Mouse (Mus musculus) frontal cortex, postnatal 36 days (tissue): Measurements from ENCODE around the gene Kif14.
"Not testable (repeated sequence)": the region's sequence is repeated elsewhere in the genome, so short reads cannot be mapped to it uniquely, and the experiment has no call there.

ENCODE experiments used
- DNase-seq, 2 experiments: peaks; one replicate each; pipeline ENCODE4 v3.0.0; 2022; ENCODE audit warnings: low spot score in 2 of 2

Kif14 gene

DNA sequence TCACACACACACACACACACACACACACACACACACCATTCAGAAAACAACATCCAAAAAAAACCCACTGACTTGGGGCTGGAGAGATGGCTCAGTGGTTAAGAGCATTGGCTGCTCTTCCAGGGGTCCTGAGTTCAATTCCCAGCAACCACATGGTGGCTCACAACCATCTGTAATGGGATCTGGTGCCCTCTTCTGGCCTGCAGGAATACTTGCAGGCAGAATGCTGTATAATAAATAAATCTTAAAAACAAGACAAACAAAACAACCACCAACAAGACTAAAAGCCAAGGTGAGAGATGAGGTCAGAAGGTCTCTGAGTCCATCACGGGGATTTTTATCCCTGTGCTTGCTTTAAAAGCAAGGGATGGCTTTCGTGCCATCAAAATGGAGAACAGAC is 90.5 kb downstream of the Kif14 start:
- not testable (repeated sequence) for DNase-seq

DNA sequence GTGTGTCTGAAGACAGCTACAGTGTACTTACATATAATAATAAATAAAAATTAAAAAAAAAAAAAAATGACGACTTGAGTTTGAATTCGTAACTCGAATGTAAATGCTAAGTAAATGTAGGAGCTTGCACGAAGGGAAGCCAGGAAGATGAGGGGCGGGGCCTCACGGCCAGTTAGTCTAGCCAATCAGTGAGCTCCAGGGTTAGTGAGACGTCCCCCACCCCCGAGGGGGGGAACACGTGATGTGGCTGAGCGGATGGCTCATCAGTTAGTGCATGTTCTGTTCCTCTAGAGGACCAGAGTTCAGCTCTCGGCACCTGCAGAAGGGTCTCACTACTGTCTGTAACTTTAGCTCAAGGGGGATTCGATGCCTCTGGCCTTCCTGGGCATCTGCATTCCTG is 91.3 kb downstream of the Kif14 start:
- no peak for DNase-seq

DNA sequence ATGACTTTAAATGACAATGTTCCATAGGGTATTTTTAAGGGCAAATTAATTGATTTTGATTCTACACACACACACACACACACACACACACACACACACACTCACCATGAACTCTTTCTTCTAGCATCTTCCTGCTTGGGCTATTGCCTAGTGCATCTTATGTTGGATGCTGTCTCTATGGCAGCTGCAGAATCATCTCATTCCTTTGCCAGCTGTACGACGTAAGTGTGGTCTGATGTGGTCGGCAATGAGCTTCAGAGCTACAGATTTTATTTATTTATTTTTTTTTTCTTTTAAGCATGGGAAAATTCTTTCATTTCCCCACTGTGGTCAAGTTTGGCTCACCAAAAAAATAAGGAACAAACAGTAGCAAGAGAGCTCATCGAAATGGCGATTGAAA is 92.6 kb downstream of the Kif14 start:
- DNase-seq, result no peak

DNA sequence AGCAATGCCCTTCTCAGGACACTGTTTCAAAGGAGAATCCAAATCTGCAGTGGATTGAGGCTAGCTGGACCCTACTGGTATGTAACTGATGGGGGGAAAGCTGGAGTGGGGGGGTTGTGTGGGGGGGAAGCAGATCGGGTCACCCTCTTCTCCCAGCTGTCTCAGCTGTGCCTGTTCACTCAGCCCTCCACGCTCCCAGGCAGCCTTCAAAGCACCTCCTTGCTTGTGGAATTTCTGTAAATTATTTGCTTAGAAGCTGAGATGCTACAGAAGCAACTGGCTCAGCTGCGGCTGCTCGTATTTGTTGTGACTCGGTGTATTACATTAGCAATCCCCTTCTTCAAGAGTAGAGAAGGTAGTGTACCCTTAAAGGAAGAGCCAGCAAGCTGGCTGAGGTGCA is 93.1 kb downstream of the Kif14 start:
- DNase-seq, result no peak

DNA sequence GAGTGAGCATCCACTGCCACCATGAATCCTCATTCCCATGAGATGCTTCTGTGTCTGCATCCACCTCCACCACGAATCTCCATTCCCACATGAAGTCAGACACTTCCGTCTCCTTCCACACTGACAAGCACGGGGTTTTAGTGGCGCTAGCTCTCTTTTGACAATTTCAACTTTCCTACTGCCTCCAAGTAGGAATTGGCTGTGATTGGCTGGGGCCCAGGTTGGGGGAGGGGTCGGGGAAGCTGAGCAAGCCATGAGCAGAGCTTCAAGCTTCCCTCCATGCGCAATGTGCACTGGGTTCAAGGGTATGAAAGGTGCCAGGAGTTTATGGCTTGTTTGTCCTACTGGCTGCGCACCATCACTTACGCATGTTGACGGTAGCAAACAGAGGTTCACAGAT is 93.6 kb downstream of the Kif14 start:
- no peak for DNase-seq

DNA sequence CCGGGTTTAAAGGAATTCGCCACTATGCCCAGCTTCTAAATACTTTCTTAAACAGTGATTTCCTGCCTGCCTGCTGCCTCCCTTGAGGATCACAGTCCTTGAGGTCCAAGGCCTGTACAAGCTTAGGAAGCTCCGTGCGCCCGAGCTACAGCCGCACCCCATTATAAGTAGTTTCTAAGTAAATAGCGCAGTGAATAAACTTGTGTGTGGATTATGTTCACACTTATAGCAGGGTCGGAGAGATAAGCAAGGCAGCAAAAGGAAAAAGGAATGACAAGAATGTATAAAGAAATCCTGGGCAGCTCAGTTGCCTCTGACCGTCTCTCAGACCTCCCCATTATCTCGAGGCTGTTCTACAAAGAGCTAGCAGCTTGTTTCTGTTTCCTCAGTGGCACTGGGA is 95.7 kb downstream of the Kif14 start:
- DNase-seq, result no peak

DNA sequence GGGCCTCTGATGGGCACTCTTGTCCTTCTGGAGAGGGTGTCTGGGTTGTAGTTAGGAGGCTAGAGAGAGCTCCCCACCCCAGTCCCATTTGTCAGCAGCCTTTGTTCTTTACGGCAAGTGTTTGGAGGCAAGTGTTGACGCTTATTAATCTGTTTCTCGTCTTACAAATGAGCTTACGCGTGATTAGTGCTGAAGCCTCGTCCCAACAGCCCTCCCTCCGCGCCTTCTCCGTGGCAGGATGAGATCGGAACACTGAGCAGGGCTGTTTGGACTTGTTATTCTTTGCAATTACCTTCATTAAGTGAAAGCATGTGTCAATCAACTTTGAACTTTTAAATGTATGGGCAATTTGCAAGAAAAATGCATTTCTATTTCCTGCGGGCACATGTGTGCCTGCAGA is 97.0 kb downstream of the Kif14 start:
- no peak for DNase-seq

DNA sequence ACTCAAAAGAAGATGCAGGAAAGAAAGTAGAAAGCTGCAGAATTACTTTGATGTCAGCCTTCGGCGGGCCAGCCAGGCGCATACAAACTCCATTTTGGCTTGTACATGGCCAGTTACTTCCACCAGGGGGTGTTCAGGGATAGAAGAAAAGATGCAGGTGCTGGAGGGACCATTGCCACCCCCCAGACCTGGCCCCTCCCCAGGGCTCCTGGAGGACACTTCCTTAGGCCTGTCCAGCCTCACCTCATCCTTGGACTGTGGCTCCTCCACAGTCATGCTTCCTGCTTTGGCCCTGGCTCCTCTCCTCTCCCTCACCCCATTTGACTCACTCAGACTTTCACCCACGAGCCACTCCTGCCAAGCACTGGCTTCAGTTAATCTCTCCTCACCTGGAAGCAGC is 98.8 kb downstream of the Kif14 start:
- DNase-seq, result no peak

DNA sequence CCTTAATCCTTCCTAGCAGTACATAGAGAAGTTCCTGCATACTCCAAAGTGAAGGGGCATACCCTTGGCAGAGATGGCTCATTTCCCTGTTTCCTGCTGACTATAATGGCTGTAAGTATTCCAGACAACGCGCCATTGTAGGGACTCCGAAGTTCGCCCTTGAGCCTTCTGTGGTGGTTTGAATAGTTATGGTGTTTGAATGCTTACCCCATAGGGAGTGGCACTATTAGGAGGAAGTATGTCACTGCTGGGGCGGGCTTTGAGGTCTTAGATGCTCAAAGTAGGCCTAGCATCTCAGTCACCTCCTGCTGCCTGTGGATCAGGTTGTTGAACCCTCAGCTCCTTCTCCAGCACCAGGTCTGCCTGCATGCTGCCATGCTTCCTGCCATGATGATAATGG is 100.2 kb downstream of the Kif14 start:
- DNase-seq, result no peak

DNA sequence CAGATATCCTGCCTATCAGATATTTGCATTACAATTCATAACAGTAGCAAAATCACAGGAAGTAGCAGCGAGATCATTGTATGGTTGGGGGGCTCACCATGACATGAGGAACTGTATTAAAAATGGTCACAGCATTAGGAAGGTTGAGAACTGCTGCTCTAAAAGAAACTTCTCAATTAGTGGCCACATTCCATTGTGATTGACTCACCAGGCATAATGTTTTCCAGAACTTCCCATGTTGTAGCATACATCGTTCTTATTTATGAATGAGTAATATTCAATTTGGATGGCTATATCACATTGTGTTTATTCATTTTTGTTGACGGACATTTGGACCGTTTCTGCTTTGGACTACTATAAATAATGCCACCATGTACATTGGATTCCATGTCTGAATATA is 101.5 kb downstream of the Kif14 start:
- DNase-seq, result no peak

DNA sequence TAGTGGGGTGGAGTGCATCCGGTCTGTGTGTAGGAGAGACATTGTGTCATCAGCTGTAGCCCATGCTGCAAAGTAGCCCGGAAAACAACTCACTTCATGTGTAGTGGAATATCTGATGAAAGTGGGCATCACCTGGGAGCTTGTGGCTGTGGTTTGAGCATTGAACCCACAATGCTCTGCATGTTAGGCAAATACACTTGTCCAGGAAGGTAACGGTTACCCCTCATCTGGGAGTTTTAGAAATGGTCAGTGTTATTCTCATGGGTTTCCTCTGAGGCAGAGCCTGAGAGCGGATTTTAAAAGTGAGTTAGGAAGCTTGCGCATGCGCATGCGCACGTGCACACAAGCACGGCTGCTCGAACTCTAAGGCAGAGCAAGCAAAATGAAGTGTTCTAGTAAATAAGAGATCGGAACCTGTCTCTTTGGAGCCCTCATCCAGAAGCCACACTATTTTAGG is 102.6 kb downstream of the Kif14 start:
- DNase-seq, result no peak

DNA sequence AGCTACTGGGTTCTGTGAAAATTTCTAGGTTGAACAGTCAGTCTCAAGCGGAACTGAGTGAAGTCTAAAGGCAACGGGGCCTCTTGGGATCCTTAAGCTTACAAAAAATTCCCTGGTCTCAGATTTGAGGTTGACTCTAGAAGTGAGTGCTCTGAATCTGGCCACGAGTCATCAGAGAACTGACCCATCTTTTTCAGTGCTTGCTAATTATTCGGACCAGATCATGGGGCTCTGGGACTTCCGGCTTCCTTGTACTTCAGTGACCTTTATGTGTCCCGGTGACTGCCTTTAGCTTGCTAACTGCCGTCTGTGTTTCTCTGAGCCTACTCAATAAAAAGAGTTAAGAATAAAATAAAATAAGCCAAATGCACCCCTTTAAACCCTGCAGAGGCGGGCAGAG is 103.1 kb downstream of the Kif14 start:
- no peak for DNase-seq

DNA sequence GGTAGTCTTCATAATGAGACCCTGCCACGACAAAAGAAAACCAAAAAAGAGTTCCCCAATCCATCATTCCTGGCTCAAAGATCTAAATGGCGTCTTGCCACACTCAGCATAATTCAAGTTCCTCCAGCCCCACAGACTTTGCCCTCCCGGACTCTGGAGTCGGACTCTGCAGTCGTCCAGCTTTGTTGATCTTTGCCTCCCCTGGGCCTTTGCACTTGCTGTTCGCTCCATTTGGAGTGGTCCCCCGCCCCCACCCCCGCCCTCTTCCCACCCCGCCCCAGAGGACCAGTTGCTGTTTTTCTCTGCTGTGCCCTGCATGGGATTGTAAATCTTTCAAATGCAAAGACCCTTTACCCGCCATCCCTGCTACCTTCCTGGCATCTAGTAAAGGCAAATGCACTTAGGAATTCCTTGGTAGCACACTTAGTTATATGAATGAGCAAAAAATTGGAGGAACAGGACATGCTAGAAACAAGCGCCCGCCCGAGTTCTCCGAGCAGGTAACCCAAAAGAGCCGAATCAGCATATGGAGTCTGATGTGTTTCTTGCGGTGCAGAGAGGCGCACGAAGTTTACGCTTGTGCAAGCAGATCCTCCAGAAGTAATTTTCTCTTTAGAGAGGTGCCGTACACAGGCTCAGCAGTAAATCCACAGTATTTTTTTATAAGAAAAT is 103.6 kb downstream of the Kif14 start:
- no peak for DNase-seq

DNA sequence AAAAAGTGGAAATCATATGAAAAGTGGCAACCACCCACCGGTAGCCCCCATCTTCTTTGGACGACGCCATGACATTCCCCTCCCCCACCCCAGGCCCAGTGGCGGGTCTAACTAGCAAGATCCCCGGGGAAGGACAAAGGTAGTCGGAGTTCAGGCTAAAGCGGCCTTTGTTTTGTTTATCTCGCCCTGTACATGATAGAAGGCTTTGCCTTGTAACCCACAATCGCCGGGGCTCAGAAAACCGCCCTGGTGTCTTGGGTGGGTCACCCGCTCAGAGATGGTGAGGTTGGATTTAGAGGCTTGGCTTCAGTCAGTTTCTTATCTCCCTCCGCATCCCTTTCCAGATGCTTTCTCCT is 104.1 kb downstream of the Kif14 start:
- DNase-seq, result no peak

DNA sequence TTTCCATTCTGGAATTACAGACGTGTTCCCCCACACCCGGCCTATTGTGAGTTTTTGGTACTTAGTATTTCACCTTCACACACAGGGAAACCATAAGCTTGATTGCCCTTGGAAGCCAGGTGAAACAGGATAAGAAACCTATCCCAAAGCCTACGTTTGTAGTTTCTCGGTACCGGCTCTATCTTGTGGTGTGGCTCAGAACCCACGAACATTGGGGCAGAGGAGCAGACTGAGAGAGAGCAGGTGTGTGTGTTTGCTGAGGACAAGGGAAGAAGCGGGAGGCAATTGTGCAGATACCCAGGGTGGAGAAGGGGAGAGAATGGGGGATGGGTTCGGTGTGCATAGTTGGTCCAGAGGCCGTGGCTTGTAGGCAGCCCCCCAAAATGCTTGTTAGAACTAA is 104.8 kb downstream of the Kif14 start:
- DNase-seq, result no peak

DNA sequence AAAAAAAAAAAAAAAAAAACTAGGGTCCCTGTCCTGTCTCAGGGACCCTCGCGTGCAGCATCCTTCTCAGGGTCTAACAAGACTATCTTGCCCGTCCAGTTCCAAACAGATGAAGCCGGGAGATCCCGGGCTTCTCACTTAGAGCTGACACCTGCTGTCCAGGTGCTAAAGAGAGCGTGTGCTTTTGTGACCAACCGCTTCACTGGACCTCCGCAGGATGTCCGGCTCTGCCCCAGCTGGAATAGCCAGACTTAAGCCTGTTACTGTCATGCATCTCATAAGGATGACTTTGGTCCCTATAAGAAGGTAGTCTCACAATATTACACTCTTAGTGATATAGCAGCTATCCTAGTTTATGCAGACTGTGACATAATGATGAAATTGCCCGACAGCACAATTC is 105.4 kb downstream of the Kif14 start:
- DNase-seq, result no peak

DNA sequence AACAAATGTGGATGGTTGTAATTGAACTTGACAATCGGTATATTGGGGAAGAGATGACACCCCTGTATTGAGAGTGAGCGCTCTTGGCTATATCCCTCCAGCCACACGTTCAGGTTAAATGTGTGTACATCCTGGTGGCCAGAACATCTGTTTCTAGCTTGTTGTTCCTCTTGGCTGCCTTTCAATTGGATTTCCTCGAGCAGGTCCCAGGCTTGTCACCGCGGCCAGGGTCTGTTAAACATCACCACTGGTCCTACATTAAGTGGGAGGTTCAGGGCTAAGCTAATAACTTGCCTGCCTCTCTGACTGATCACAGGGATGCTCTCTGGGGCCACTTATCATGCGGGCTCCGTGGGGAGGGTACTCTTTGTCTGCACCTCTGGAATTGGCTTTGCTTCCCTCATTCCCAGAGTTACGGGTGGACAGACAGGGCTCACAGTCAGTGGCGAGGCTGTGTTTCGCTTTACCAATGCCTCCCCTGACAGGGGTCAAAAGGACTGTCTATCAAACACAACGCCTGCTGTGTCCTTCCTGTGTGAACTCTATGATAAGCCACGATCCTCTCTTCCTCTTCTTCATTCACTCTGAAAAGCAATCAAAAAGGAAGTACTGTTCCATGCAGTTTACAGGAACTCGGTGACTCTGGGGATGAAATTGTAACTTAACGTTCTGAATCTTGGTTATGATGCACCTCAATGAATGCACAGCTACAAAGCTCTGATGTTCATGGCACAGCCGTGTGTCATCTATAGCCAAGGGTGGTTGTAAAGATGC is 111.9 kb downstream of the Kif14 start:
- no peak for DNase-seq

DNA sequence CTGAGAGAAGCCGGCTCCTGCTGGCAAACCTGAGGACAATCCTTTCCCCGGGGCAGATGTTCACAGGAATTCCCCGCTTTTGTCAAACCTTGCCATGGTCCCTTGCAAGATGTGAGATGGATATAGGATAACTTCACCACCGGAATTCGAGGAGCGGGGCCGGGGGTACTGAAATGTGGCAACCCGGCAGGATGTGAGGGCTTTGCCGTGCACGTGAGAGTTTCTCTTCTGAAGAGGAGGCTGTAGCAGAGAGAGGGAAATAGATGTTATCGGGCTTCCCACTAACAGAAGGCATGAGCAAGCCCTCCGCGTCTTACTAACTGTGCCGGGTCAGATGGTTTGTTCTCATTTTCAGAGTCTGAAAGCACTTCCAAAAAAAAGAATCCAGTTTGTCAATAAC is 113.2 kb downstream of the Kif14 start:
- no peak for DNase-seq

DNA sequence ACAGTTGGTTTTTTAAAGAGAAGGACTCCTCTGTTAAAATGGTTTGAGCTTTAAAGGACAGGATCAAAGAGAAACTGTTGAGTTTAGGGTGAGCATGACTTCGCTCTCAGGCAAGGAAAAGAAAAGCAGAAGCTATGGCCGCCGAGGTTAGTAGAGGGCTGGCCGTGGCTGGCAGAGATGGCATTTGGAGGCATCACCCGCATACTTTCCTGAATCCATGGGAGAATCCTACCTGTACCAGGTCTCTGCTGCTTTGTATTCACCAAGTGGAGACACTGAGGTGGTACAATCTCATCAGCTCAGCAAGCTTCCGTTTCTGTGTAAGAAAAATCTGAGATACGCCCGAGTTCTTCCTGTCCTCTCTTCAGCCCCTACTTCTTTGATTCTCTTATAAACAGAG is 114.1 kb downstream of the Kif14 start:
- no peak for DNase-seq
